In genomic region chr5:76779094-76779615, GRCm38 (mm10) we compare ENCODE assay signal across 9 mouse cellular contexts.
DNase-seq lines count a peak whose midpoint lies in the region; ATAC-seq and TF ChIP-seq lines count a peak whose summit lies in the region.
"Had no signal": no experiment of that assay in that cellular context is flagged by ENCODE, and none has a peak within 500 bp of the region (broad histone marks: within the 10 kb centered on the region; RNA-seq: fewer than 3 reads in every experiment).

No protein-coding gene starts in this region.

- no peak overlapping the region for H3K4me3 ChIP-seq in heart, embryonic 13.5 days
- no peak overlapping the region for H3K4me3 ChIP-seq in heart, embryonic 12.5 days
- peak overlapping the region; percentile 28 for H3K4me3 ChIP-seq in liver, postnatal 0 days (ENCODE audit: low read depth, low read length)
- no peak overlapping the region for H3K4me3 ChIP-seq in stomach, embryonic 14.5 days (ENCODE audit: low read depth, low read length)

- no peak overlapping the region for H3K27ac ChIP-seq in heart, embryonic 13.5 days (replicated peaks)
- H3K27ac ChIP-seq in heart, embryonic 12.5 days (ENCODE audit: poor library complexity, severe bottlenecking): no peak overlapping the region
- H3K27ac ChIP-seq in liver, postnatal 0 days (ENCODE audit: low read depth): no peak overlapping the region
- H3K27ac ChIP-seq in stomach, embryonic 14.5 days (ENCODE audit: low read length): no peak overlapping the region

- H3K36me3 ChIP-seq in heart, embryonic 13.5 days: no peaks in the 10 kb centered on the region
- no peaks in the 10 kb centered on the region for H3K36me3 ChIP-seq in heart, embryonic 12.5 days
- no peaks in the 10 kb centered on the region for H3K36me3 ChIP-seq in liver, postnatal 0 days (replicated peaks; ENCODE audit: insufficient read depth, low read length)
- no peaks in the 10 kb centered on the region for H3K36me3 ChIP-seq in stomach, embryonic 14.5 days (ENCODE audit: control insufficient read depth, insufficient read depth, low read length)

- peaks cover 1% of the 10 kb centered on the region; the same call in 1 of the 2 replicates for H3K4me1 ChIP-seq in heart, embryonic 13.5 days
- H3K4me1 ChIP-seq in heart, embryonic 12.5 days (replicated peaks): 0 out of 2 replicates have a peak, but pooled peaks cover 5% of the 10 kb centered on the region
- 0 out of 2 replicates have a peak, but pooled peaks cover 2% of the 10 kb centered on the region for H3K4me1 ChIP-seq in liver, postnatal 0 days (ENCODE audit: insufficient read depth)
- peaks cover 3% of the 10 kb centered on the region; the same call in 1 of the 2 replicates for H3K4me1 ChIP-seq in stomach, embryonic 14.5 days (ENCODE audit: control insufficient read depth, insufficient read depth, low read length)

- H3K27me3 ChIP-seq in heart, embryonic 13.5 days (replicated peaks): no peaks in the 10 kb centered on the region
- H3K27me3 ChIP-seq in heart, embryonic 12.5 days (replicated peaks): no peaks in the 10 kb centered on the region
- no peaks in the 10 kb centered on the region for H3K27me3 ChIP-seq in liver, postnatal 0 days (ENCODE audit: insufficient read depth, low read length)
- no peaks in the 10 kb centered on the region for H3K27me3 ChIP-seq in stomach, embryonic 14.5 days (ENCODE audit: control insufficient read depth, insufficient read depth, low read length)

- no peaks in the 10 kb centered on the region for H3K9me3 ChIP-seq in heart, embryonic 13.5 days
- no peaks in the 10 kb centered on the region for H3K9me3 ChIP-seq in heart, embryonic 12.5 days (replicated peaks)
- no peaks in the 10 kb centered on the region for H3K9me3 ChIP-seq in liver, postnatal 0 days (ENCODE audit: low read length)
- H3K9me3 ChIP-seq in stomach, embryonic 14.5 days (ENCODE audit: control insufficient read depth, low read depth, low read length): no peaks in the 10 kb centered on the region

- ATAC-seq in heart, embryonic 13.5 days (ENCODE audit: extremely low read depth, insufficient number of reproducible peaks, low FRiP score, low TSS enrichment): no peak
- ATAC-seq in heart, embryonic 12.5 days (ENCODE audit: insufficient number of reproducible peaks, low FRiP score): no peak
- ATAC-seq in erythroblast, adult 5-6 weeks (replicated peaks; ENCODE audit: low FRiP score, poor library complexity, severe bottlenecking): peak; percentile 70
- ATAC-seq in liver, postnatal 0 days: peak; percentile 63
- ATAC-seq in stomach, embryonic 14.5 days (ENCODE audit: insufficient number of reproducible peaks, insufficient read depth, low FRiP score, low read depth): no peak

- DNase-seq in liver, postnatal 0 days: peak; percentile 38
- DNase-seq in adrenal gland, adult 2 months: no peak
- DNase-seq in kidney, postnatal 4 days: no peak
- DNase-seq in frontal cortex, postnatal 10 days (ENCODE audit: low spot score in 2 of 2): no peak
- DNase-seq: heart, postnatal 36 days had no signal

- 0 out of 2 replicates have a peak overlapping the region, but pooled peaks have one; percentile 30 for H3K4me2 ChIP-seq in heart, embryonic 13.5 days
- H3K4me2 ChIP-seq in heart, embryonic 12.5 days: no peak overlapping the region
- peak overlapping the region; percentile 69 for H3K4me2 ChIP-seq in liver, postnatal 0 days (ENCODE audit: low read depth, low read length)
- H3K4me2 ChIP-seq in stomach, embryonic 14.5 days (replicated peaks; ENCODE audit: low read depth, low read length): peak overlapping the region; percentile 18; the same call in 1 of the 2 replicates

- TF ChIP-seq CTCF in liver, postnatal 0 days (IDR thresholded peaks at IDR 0.05; ENCODE audit: low read depth): no peak

- no peak for TF ChIP-seq EP300 in liver, postnatal 0 days (IDR thresholded peaks at IDR 0.05; ENCODE audit: low read depth)

- H3K9ac ChIP-seq in heart, embryonic 13.5 days: no peak overlapping the region
- no peak overlapping the region for H3K9ac ChIP-seq in heart, embryonic 12.5 days
- H3K9ac ChIP-seq in liver, postnatal 0 days (replicated peaks): peak overlapping the region; percentile 46
- H3K9ac ChIP-seq in stomach, embryonic 14.5 days (replicated peaks; ENCODE audit: low read depth, low read length): no peak overlapping the region

- WGBS in heart, embryonic 13.5 days: 46% methylated on average over 14 of the region's 14 CpGs
- 41% methylated on average over 14 of the region's 14 CpGs for WGBS in heart, embryonic 12.5 days
- 15% methylated on average over 14 of the region's 14 CpGs for WGBS in liver, postnatal 0 days (ENCODE audit: insufficient replicate concordance)
- 55% methylated on average over 14 of the region's 14 CpGs for WGBS in stomach, embryonic 14.5 days

Comparison
In these comparisons a context has a peak if more than half of its experiments do, and no peak if none do; other contexts are left out.
1. ATAC-seq: peak in erythroblast, adult 5-6 weeks (single experiment) and liver, postnatal 0 days (single experiment); none in heart, embryonic 13.5 days (single experiment), heart, embryonic 12.5 days (single experiment) and stomach, embryonic 14.5 days (single experiment).